Mouse (Mus musculus) erythroblast, embryonic 14.5 days (primary cell): Measurements from ENCODE around the gene Casp9.

Experiments used
- GATA1 ChIP-seq: IDR thresholded peaks from 2 replicates; pipeline ENCODE4 v1.6.1; 2012; ENCODE audit warnings: low read length, inconsistent platforms, mixed read lengths
- TAL1 ChIP-seq: IDR thresholded peaks from 3 replicates; pipeline ENCODE4 v1.6.1; 2012; ENCODE audit warnings: low read length, inconsistent platforms, mixed read lengths

DNA sequence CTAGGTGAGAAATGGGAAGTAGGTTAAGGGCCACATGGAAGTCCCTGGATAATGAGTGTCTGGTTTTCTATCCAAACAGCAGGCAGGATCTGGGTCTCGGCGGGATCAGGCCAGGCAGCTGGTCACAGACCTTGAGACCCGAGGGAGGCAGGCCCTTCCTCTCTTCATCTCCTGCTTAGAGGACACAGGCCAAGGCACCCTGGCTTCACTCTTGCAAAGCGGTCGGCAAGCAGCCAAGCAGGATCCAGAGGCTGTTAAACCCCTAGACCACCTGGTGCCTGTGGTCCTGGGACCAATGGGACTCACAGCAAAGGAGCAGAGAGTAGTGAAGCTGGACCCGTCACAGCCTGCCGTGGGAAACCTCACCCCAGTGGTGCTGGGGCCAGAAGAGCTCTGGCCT, 2.9 kb downstream of the Casp9 start:
- no peak for TF ChIP-seq TAL1
- TF ChIP-seq GATA1: no peak
